Mouse (Mus musculus) ES-Bruce4 (cell line): Measurements from ENCODE around the gene Qprt.

Source experiments
- CTCF ChIP-seq: IDR thresholded peaks from one replicate; pipeline ENCODE4 v1.8.1; 2011; ENCODE audit warnings: low read depth, low read length
- EP300 ChIP-seq: IDR thresholded peaks from 2 replicates; pipeline ENCODE4 v1.6.1; 2011; ENCODE audit warnings: low read depth, low read length; ENCODE audit not compliant: insufficient read depth
- POLR2A ChIP-seq: IDR thresholded peaks from one replicate; pipeline ENCODE4 v1.8.1; 2011; ENCODE audit warnings: low read length; ENCODE audit not compliant: insufficient read depth

DNA sequence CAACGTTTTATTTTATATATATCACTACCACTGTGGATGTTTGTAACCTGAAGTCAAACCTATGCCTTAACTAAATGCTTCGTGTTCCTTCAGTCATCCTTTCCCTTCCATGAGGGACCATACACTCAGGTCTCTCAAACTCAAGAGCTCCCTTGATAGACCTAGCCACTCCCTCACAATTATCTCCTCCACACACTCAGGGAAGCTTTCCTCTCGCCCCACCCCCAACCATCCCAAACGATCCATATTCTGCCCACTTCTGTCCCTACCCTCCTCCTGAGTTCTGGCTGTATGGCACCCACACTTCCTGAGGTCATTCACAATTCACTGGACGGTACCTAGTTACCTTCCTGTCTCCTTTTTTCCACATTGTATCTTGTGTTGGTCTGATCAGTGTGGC is 23.5 kb downstream of the Qprt start:
- TF ChIP-seq EP300 (no peak), CTCF (no peak), POLR2A (no peak)
